Mouse (Mus musculus) c-Kit-positive CD71-negative TER-119-negative erythroid progenitor cells, embryonic 14.5 days (primary cell): Measurements from ENCODE around the gene Ubqln1.

Experiments
- DNase-seq: peaks from one replicate; pipeline ENCODE4 v3.0.0-alpha.2; 2013; ENCODE audit warnings: low read depth

The Ubqln1 gene

DNA sequence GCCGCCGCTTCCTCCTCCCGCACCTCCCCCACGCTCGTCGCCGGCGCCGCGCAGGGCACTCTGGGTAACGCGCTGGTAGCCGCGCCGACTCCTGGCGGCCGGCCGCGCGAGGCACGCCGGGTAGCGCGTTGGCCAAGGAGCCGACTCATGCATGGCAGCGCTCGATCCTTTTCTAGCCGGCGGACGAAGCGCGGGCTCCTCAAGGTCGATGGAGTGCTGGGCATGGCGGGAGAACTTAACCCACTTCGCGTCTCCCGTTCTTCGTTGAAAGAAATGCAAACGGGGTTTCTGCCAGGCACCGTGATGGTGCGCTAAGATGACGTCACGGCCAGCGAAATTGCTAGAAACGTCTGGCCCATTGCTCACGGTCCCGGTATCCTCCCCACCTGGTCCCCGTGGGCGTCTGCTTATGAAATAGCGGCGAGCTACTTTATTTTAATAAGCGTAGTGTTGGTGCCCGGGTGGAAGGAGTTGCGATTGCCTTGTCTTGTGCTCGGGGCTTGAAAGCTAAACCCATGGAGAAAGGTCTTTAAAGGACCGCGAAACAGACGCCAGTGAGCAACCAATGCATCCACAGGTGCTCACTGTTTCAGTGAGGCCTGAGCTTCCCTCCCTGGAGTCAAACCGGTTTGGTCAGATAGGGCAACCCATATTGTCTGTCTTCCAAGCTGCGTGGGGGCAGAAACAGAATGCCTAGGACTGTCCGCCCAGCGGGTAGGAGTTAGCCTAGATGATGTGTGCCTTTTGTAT lies at the start of gene Ubqln1:
Gene Ubqln1, minus strand, starts transcription at position 62 of the 750 bp plus-strand sequence.
- peak; percentile 72 for DNase-seq

DNA sequence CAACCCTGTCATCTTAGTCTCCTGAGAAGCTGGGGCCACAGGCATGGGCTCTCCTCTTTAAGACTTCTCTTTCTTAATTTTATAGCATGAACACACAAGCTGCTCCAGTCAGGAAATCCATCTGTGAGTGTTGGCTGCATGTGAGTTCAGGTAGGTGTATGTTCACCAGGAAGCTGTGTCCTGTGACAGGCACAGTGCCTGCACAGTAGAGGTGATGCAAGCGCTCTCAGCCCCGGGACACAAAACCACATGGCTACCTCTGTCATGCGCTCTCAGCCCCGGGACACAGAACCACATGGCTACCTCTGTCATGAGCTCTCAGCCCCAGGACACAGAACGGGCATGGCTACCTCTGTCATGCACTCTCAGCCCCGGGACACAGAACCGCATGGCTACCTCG lies 48.1 kb upstream of the Ubqln1 start:
- no peak for DNase-seq

DNA sequence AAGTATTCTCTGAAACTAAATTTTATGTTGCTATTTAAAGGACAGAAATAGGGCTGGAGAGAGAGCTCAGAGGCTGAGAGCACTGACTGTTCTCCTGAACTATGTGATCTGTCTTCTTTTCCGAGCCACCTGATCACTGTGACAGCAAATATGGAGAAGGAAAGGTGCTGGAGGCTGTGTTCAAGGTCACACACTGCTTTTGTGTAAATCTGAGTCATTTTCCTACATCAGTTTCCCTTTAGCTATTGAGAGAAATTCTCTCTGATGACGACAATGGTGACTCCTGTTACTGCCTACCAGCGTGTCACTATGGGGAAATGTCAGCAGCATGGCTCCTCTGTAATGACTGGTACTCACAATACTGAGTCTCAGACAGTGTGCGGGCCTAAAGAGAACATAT lies 46.2 kb upstream of the Ubqln1 start:
- no peak for DNase-seq

DNA sequence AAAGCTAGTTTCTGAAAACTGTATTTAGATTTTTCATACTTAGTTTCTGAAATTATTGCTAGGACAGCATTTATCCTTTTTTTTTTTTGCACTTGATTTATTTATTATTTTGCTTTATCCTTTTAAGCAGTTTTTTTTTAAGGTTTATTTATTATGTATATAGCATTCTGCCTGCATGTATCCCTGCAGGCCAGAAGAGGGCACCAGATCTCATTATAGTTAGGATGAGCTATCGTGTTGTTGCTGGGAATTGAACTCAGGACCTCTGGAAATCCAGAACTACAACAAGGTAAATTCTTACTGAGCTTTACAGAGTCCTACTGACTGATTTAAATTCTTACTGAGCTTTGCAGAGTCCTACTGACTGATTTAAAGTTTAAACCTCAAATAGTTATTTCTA lies 37.8 kb upstream of the Ubqln1 start:
- no peak for DNase-seq

GRCm38 (mm10) chr13:58248957-58249356 lies 33.5 kb upstream of the Ubqln1 start:
- no peak for DNase-seq

DNA sequence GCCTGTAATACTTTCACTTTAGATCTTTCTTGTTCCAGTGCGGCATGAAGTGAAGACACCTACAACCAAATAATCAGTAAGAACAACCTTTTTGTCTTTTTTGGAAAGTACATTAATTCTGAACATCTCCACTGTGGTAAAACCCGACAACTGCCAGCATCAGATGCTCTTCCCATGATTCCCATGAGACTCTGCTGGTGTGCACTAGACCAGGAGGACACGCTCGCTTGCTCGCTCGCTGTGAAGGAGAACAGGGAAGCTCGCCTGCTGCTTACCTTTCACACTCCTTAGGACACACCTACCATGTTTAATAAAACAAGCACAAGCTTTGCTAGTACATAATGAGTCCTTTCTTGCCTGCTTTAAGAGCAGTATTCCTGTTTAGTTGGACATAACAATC lies 21.1 kb upstream of the Ubqln1 start:
- no peak for DNase-seq

DNA sequence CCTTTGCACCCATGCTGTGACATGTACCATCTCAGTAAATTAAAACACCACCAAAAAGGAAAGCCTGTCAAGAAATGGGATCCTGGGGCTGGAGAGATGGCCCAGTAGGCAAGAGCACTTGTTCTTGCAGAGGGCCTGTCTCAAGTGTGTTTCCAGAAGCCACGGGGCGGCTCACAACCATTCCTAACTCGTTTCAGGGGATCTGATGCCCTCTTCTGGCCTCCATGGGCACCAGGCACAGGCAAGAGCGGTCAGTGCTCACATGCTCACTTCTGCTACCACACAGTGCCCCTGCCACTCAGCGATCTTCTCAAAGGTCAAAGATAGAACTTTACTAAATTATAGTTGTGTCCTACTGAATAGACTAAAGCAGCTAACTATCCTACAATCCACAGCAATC lies 17.2 kb upstream of the Ubqln1 start:
- DNase-seq = peak; percentile 24

DNA sequence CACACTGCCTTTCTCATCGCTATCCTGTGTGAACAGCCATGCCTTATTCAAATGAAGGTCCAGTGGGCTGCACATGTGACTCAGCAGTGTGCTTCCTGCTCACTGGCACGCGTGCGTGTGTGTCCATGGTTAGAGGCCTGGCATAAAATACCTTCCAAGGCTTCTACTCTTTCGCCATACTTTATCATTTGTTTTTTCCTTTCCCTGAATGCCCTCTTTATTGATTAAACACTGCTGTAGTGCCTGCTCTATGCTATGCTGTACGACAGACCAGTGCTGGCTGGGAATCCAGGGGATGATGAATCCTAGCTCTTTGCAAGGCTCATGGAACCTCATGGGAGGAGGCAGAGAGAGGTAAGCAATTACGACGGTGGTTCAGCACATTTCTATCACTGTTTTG lies 16.6 kb upstream of the Ubqln1 start:
- no peak for DNase-seq

DNA sequence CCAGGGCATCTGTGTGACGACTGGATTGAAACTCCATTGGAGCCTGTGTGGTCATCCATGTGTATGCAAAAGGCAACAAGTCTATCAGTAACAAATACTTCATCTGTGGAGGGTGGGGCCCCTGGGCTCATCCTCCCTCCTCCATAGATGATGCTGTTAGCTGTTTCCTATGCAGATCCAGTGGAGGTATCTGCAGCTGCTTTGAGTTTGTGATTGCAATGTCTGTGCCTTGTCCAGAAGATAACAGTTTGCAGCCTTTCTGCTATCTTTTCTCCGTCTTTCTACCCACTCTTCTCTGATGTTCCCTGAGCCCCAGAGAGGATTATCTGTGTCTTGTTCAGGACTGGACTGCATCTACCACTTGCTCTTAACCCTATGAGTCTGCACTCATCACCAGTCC lies 13.2 kb upstream of the Ubqln1 start:
- DNase-seq = no peak

- no peak for DNase-seq
Measured at GRCm38 (mm10) chr13:58225694-58226093, 10.2 kb upstream of the Ubqln1 start.

DNA sequence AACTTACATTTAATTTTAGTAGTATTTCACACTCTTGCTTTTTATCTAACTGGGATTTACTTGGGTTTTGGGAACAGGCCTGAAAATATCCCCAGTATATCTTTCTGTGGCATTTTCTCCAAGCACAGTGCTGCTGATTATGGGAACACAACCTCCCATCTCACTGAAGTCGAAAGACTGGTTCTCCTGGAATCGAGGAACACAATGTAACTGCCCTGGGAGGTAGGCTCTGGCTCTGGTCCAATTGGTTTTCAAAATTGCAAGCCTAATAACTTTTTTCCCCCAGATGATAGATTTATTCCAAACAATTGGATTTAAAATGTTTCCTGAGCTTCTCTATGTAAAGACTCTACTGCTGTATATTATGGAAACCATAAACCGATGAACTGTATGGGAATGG lies 4.8 kb upstream of the Ubqln1 start:
- DNase-seq = no peak

GRCm38 (mm10) chr13:58217536-58217935 lies 2.1 kb upstream of the Ubqln1 start:
- DNase-seq = no peak

DNA sequence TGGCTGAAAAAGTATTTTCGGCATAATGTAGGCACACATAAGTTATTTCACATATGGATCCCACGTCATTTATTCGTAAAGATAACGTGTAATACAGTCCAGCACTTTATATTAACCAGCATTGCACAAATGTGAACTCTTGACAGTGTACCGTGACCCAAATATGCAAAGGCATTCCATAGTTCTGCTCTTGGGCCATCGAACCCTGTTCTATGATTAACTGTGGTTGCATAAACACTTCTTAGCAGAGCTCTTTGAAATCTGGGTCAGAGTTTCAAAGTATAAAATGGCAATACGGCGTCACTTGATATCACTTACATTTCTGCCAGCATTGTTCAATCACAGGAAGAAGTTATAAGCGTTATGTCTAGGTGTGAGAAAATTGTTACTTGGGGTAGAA lies 942 bp upstream of the Ubqln1 start:
- no peak for DNase-seq

DNA sequence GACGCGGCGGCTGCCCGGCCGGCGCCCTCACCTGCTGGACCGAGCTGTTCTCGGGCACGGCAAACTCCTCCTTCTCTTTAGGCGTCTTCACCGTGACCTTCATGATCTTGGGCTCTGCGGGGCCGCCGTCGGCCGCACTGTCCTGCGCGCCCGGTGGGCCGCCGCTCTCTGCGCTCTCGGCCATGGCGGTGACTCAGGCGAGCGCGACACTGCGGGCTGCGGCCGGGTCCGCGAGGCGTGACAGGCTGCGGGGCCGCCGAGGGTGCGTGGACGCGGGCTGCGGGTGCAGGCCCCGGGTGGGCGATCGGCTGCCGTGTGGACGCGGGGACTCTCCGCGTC lies 231 bp downstream of the Ubqln1 start:
- no peak for DNase-seq

- no peak for DNase-seq
Measured at GRCm38 (mm10) chr13:58214346-58215252, 854 bp downstream of the Ubqln1 start.

- DNase-seq = no peak
Measured at GRCm38 (mm10) chr13:58213801-58214200, 1.7 kb downstream of the Ubqln1 start.

- DNase-seq = no peak
Measured at GRCm38 (mm10) chr13:58212530-58212929, 2.9 kb downstream of the Ubqln1 start.

- no peak for DNase-seq
Measured at GRCm38 (mm10) chr13:58210441-58210840, 5.0 kb downstream of the Ubqln1 start.

GRCm38 (mm10) chr13:58206084-58206483 lies 9.4 kb downstream of the Ubqln1 start:
- DNase-seq = no peak

GRCm38 (mm10) chr13:58204986-58205385 lies 10.5 kb downstream of the Ubqln1 start:
- no peak for DNase-seq

DNA sequence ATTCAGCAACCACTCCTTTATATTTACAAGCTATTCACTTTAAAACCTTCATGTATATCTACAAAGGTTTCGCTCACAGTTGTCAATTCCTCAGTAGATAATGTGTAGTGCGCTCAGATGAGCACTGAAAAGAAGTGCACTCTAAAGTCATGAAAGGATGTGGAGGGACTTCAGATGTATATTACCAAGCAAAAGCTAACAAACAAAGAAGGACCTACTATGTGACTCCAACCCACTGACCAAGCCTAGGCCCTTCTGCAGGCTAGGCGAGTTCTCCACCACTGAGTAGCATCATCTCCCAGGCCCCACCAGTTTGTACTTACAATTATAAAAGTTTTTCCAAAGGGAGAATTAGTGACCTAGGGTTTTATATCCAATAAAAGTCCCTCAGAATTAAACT lies 11.3 kb downstream of the Ubqln1 start:
- no peak for DNase-seq

- DNase-seq = no peak
Measured at GRCm38 (mm10) chr13:58202903-58203302, 12.6 kb downstream of the Ubqln1 start.

DNA sequence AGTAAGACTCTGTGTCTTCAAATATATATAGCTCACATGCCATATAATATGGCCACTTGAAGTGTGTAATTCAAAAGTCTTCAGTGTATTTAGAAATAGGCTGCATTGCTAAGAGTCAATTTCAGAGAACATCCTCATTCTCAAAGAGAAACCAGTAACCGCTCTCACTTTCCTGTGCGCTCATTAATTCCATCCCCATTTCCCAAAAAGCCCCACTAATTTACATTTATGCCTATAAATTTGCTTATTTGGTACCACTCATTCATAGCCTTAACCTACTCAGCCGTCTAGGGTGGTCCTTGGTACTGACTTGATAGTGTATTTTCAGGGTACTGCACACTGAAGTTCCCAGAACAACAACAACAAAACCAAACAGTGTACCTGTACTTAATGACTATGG lies 13.5 kb downstream of the Ubqln1 start:
- DNase-seq = no peak
